Mouse (Mus musculus): ENCODE data around the gene Dock9.

GRCm38 (mm10) chr14:121676596-121677330, 120.9 kb downstream of the Dock9 start:
- TF ChIP-seq CTCF (IDR thresholded peaks at IDR 0.05; ENCODE audit: low read depth, low read length): no peak
- TF ChIP-seq GATA1 (IDR thresholded peaks at IDR 0.05; ENCODE audit: borderline replicate concordance, low read length): no peak
- TF ChIP-seq POLR2AphosphoS5 (IDR thresholded peaks at IDR 0.05; ENCODE audit: insufficient replicate concordance, low read depth, low read length): no peak
- TF ChIP-seq TAL1 (conservative IDR thresholded peaks at IDR 0.05; ENCODE audit: low read depth, low read length): no peak
- TF ChIP-seq GATA2 (IDR thresholded peaks at IDR 0.05; ENCODE audit: borderline replicate concordance, low read depth, low read length): no peak

All from G1E (cell line).